Mouse (Mus musculus) MEL (cell line): ENCODE results near the gene Bod1. TPM values are rescaled to one million over a fixed set of nuclear protein-coding genes. Genes with fewer than 3 reads are reported as not detected.
A peak's percentile ranks its signal among the peaks of the same experiment; 100 is the strongest.

Experiments
- DNase-seq: peaks from one replicate; pipeline ENCODE4 v3.0.0; 2011; ENCODE audit warnings: low read depth, low spot score
- H3K27ac ChIP-seq: 2 replicates; pipeline ENCODE4 v1.5.1; 2012; ENCODE audit warnings: low read depth, mild to moderate bottlenecking, control low read depth, low read length, moderate library complexity; ENCODE audit not compliant: control insufficient read depth
- H3K27me3 ChIP-seq, 2 experiments: fragments of 150-350 bp in 1 of 2; sonication (generic) in 1 of 2; 2 replicates each; pipeline ENCODE4 v1.6.1; 2012; ENCODE audit warnings: low read length in 2 of 2, mild to moderate bottlenecking in 2 of 2, improper control_type of control experiment in 1 of 2, moderate library complexity in 1 of 2; ENCODE audit not compliant: insufficient read depth in 2 of 2, control insufficient read depth in 1 of 2
- H3K36me3 ChIP-seq, 2 experiments: 2 replicates each; pipeline ENCODE4 v1.6.1; 2012 to 2014; ENCODE audit warnings: low read length in 2 of 2, improper control_type of control experiment in 1 of 2, inconsistent platforms in 1 of 2, mild to moderate bottlenecking in 1 of 2; ENCODE audit not compliant: insufficient read depth in 2 of 2, control insufficient read depth in 1 of 2
- H3K4me1 ChIP-seq, 2 experiments: fragments of 150-350 bp in 1 of 2; sonication (generic) in 1 of 2; 2 replicates each; pipeline ENCODE4 v1.6.1; 2012; ENCODE audit warnings: low read length in 2 of 2, improper control_type of control experiment in 1 of 2, mild to moderate bottlenecking in 1 of 2; ENCODE audit not compliant: insufficient read depth in 2 of 2, control insufficient read depth in 1 of 2
- H3K4me3 ChIP-seq, 2 experiments: fragments of 150-350 bp in 1 of 2; sonication (generic) in 1 of 2; 2 replicates each; pipeline ENCODE4 v1.5.1; 2012; ENCODE audit warnings: low read depth in 2 of 2, low read length in 2 of 2, mild to moderate bottlenecking in 2 of 2, moderate library complexity in 2 of 2, control low read depth in 1 of 2, improper control_type of control experiment in 1 of 2; ENCODE audit not compliant: control insufficient read depth in 1 of 2, insufficient read depth in 1 of 2
- H3K79me2 ChIP-seq: 2 replicates; pipeline ENCODE4 v1.6.1; 2012; ENCODE audit warnings: mild to moderate bottlenecking, low read length, moderate library complexity; ENCODE audit not compliant: control insufficient read depth, poor library complexity, insufficient read depth
- H3K9ac ChIP-seq: 2 replicates; pipeline ENCODE4 v1.6.1; 2012; ENCODE audit warnings: low read depth, mild to moderate bottlenecking, control low read depth, low read length, moderate library complexity; ENCODE audit not compliant: control insufficient read depth, poor library complexity, severe bottlenecking
- H3K9me3 ChIP-seq: fragments of 150-350 bp; sonication (generic); replicated peaks from 2 replicates; pipeline ENCODE4 v1.6.1; 2012; ENCODE audit warnings: mild to moderate bottlenecking, low read length, improper control_type of control experiment, moderate library complexity; ENCODE audit not compliant: insufficient read depth
- CTCF ChIP-seq, 3 experiments: IDR thresholded peaks in 2 of 3; conservative IDR thresholded peaks in 1 of 3; 2 replicates each; pipeline ENCODE4 v1.5.1; 2011 to 2012; ENCODE audit warnings: low read length in 3 of 3, low read depth in 2 of 3, mild to moderate bottlenecking in 2 of 3, improper control_type of control experiment in 1 of 3, inconsistent platforms in 1 of 3, mixed read lengths in 1 of 3, moderate library complexity in 1 of 3; ENCODE audit not compliant: control insufficient read depth in 1 of 3, insufficient read depth in 1 of 3, poor library complexity in 1 of 3, severe bottlenecking in 1 of 3
- E2F4 ChIP-seq: IDR thresholded peaks from 2 replicates; pipeline ENCODE4 v1.6.1; 2011; ENCODE audit warnings: low read depth, low read length, improper control_type of control experiment, borderline replicate concordance
- ELF1 ChIP-seq: IDR thresholded peaks from 2 replicates; pipeline ENCODE4 v1.6.1; 2014; ENCODE audit warnings: low read depth, mild to moderate bottlenecking, inconsistent platforms, low read length, improper control_type of control experiment, moderate library complexity
- EP300 ChIP-seq, 2 experiments: IDR thresholded peaks; 2 replicates each; pipeline ENCODE4 v1.6.1; 2011; ENCODE audit warnings: improper control_type of control experiment in 2 of 2, low read length in 2 of 2, low read depth in 1 of 2, mild to moderate bottlenecking in 1 of 2
- GABPA ChIP-seq: IDR thresholded peaks from 2 replicates; pipeline ENCODE4 v1.6.1; 2012; ENCODE audit warnings: low read depth, mild to moderate bottlenecking, inconsistent platforms, low read length, improper control_type of control experiment, moderate library complexity
- HCFC1 ChIP-seq: IDR thresholded peaks from 2 replicates; pipeline ENCODE4 v1.6.1; 2012; ENCODE audit warnings: low read depth, mild to moderate bottlenecking, inconsistent platforms, low read length, improper control_type of control experiment, moderate library complexity
- MAFK ChIP-seq: IDR thresholded peaks from 2 replicates; pipeline ENCODE4 v1.6.1; 2011; ENCODE audit warnings: low read depth, mild to moderate bottlenecking, low read length, improper control_type of control experiment, borderline replicate concordance
- MYC ChIP-seq: IDR thresholded peaks from 2 replicates; pipeline ENCODE4 v1.6.1; 2011; ENCODE audit warnings: low read depth, mild to moderate bottlenecking, low read length, improper control_type of control experiment, moderate library complexity
- NELFE ChIP-seq: IDR thresholded peaks from 2 replicates; pipeline ENCODE4 v1.6.1; 2011; ENCODE audit warnings: low read depth, low read length, improper control_type of control experiment
- POLR2A ChIP-seq, 2 experiments: IDR thresholded peaks; 2 replicates each; pipeline ENCODE4 v1.6.1; 2011 to 2012; ENCODE audit warnings: low read length in 2 of 2, mild to moderate bottlenecking in 2 of 2, control low read depth in 1 of 2, improper control_type of control experiment in 1 of 2, low read depth in 1 of 2, moderate library complexity in 1 of 2; ENCODE audit not compliant: control insufficient read depth in 1 of 2, insufficient read depth in 1 of 2, poor library complexity in 1 of 2
- POLR2AphosphoS2 ChIP-seq: IDR thresholded peaks from 2 replicates; pipeline ENCODE4 v1.6.1; 2011; ENCODE audit warnings: low read length, improper control_type of control experiment
- SIN3A ChIP-seq: IDR thresholded peaks from 2 replicates; pipeline ENCODE4 v1.6.1; 2012; ENCODE audit warnings: low read length, improper control_type of control experiment, inconsistent platforms
- SMC3 ChIP-seq: IDR thresholded peaks from 2 replicates; pipeline ENCODE4 v1.6.1; 2011; ENCODE audit warnings: low read depth, low read length, improper control_type of control experiment
- TBP ChIP-seq: IDR thresholded peaks from 2 replicates; pipeline ENCODE4 v1.8.0; 2011; ENCODE audit warnings: low read depth, low read length, improper control_type of control experiment
- USF1 ChIP-seq: IDR thresholded peaks from 2 replicates; pipeline ENCODE4 v1.6.1; 2014; ENCODE audit warnings: low read depth, mild to moderate bottlenecking, inconsistent platforms, low read length, improper control_type of control experiment, moderate library complexity
- ZC3H11A ChIP-seq: IDR thresholded peaks from 2 replicates; pipeline ENCODE4 v1.6.1; 2012; ENCODE audit warnings: low read depth, mild to moderate bottlenecking, inconsistent platforms, low read length, improper control_type of control experiment
- polyA plus RNA-seq, 2 experiments: library from polyadenylated mRNA; stranded (reverse) in 1 of 2; unstranded in 1 of 2; fragments of >175 nt in 1 of 2; fragments of >200 nt in 1 of 2; gene quantifications; 2 replicates each; pipeline versions ENCODE4 v1.2.1 to v1.2.4; 2012; ENCODE audit warnings: low replicate concordance in 2 of 2, low read depth in 1 of 2; ENCODE audit not compliant: insufficient read length in 2 of 2, insufficient read depth in 1 of 2, missing spikeins in 1 of 2
- total RNA-seq: library from RNA; depleted of rRNA; stranded (reverse); fragments of 300-350 nt; gene quantifications from 2 replicates; pipeline ENCODE4 v1.2.3, GENCODE M21; 2012

Gene Bod1
- total and polyA plus RNA-seq, 3 experiments, result 40.0 to 47.3 TPM; not detected in 1

DNA sequence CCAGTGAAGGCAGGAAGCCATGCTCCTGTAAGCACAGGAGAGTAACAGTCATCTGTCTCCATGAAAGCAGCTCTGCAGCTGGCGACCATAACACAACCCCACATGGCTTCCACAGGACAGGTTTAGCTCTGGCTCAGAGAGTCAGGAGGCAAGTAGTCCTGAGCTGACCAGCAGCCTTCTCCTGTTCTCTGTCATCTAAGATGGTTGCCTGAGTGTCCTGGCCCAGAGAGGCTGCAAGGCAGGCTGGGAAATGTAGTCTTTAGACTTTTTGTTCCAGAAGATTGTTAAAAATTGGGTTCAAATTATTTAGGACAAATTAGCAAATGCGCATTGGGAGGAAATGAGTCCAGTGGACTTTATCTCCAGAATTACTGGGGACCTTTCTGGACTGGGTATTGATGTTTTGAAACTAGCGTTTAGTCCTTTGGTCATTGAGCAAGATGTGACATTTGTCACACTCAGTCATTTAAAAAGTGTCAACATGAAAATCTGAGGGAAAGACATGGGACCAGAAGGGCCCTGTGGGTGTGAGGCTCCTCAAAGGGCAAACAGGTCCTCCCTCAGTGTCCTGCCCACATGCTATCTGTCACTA is 5.1 kb upstream of the Bod1 start:
- no peaks in the 10 kb centered on the region for H3K9me3 ChIP-seq
- H3K27me3 ChIP-seq, result no peaks in the 10 kb centered on the region
- no peak overlapping the region for H3K27ac ChIP-seq
- DNase-seq, result no peak
- peaks cover 0 to 8% of the 10 kb centered on the region in 2 experiments; a peak in 2 of 4 replicates for H3K36me3 ChIP-seq
- peak; percentile 81 for TF ChIP-seq HCFC1
- TF ChIP-seq MAFK, result no peak
- TF ChIP-seq EP300 (IDR thresholded peaks at IDR 0.05; ENCODE audit: low read depth in 1 of 2, low read length in 2 of 2), result no peak
- TF ChIP-seq GABPA, result no peak
- no peak for TF ChIP-seq POLR2AphosphoS2
- no peak for TF ChIP-seq ELF1
- TF ChIP-seq E2F4, result no peak
- TF ChIP-seq ZC3H11A, result no peak
- no peaks in the 10 kb centered on the region for H3K79me2 ChIP-seq
- H3K4me3 ChIP-seq, result no peak overlapping the region
- no peak overlapping the region for H3K9ac ChIP-seq
- no peaks in the 10 kb centered on the region for H3K4me1 ChIP-seq

- H3K9ac ChIP-seq, result no peak overlapping the region
- H3K4me1 ChIP-seq, result no peaks in the 10 kb centered on the region
- no peak overlapping the region for H3K4me3 ChIP-seq
- H3K79me2 ChIP-seq, result peaks cover 4% of the 10 kb centered on the region
- H3K27ac ChIP-seq, result no peak overlapping the region
- H3K36me3 ChIP-seq, result peaks cover 0 to 12% of the 10 kb centered on the region in 2 experiments; a peak in 2 of 4 replicates
- H3K9me3 ChIP-seq, result no peaks in the 10 kb centered on the region
- DNase-seq, result peak; percentile 85
- TF ChIP-seq SIN3A (peak; percentile 48; the same call in 1 of the 2 replicates), SMC3 (peak; percentile 98), ZC3H11A (peak; percentile 99), MYC (peak; percentile 26; the same call in 1 of the 2 replicates), CTCF (IDR thresholded peaks at IDR 0.05 in 2 of 3, conservative IDR thresholded peaks at IDR 0.05 in 1 of 3; ENCODE audit: control insufficient read depth in 1 of 3, insufficient read depth in 1 of 3, low read depth in 2 of 3, low read length in 3 of 3, poor library complexity in 1 of 3, severe bottlenecking in 1 of 3) (peak; percentile 51 to 96 (median 53)), NELFE (no peak)
- H3K27me3 ChIP-seq, result no peaks in the 10 kb centered on the region
Observed at GRCm38 (mm10) chr11:31675430-31675829, 3.7 kb upstream of the Bod1 start.

- Histone ChIP-seq H3K27ac (no peak overlapping the region), H3K79me2 (peaks cover 4% of the 10 kb centered on the region), H3K4me1 (no peaks in the 10 kb centered on the region), H3K9ac (peak overlapping the region; percentile 64), H3K9me3 (no peaks in the 10 kb centered on the region), H3K4me3 (peak overlapping the region; percentile 64 to 91), H3K27me3 (no peaks in the 10 kb centered on the region), H3K36me3 (peaks cover 0 to 12% of the 10 kb centered on the region in 2 experiments; a peak in 2 of 4 replicates)
- no peak for DNase-seq
- TF ChIP-seq POLR2AphosphoS2 (no peak), USF1 (0 out of 2 replicates have a peak, but pooled peaks have one; percentile 0), TBP (peak; percentile 4; the same call in 1 of the 2 replicates), POLR2A (IDR thresholded peaks at IDR 0.05; ENCODE audit: control insufficient read depth in 1 of 2, insufficient read depth in 1 of 2, low read depth in 1 of 2, low read length in 2 of 2, poor library complexity in 1 of 2) (0 out of 4 replicates have a peak, but pooled peaks of 1 of the 2 experiments have one; percentile 7)
Observed at GRCm38 (mm10) chr11:31672170-31672563, 482 bp upstream of the Bod1 start.
